Mouse (Mus musculus): ENCODE results near the gene Clasp1. TPM values are rescaled to one million over a fixed set of nuclear protein-coding genes. Genes with fewer than 3 reads are reported as not detected.
A peak's percentile ranks its signal among the peaks of the same experiment; 100 is the strongest.

The Clasp1 gene
- polyA plus RNA-seq, 1 experiment = 10.9 TPM

DNA sequence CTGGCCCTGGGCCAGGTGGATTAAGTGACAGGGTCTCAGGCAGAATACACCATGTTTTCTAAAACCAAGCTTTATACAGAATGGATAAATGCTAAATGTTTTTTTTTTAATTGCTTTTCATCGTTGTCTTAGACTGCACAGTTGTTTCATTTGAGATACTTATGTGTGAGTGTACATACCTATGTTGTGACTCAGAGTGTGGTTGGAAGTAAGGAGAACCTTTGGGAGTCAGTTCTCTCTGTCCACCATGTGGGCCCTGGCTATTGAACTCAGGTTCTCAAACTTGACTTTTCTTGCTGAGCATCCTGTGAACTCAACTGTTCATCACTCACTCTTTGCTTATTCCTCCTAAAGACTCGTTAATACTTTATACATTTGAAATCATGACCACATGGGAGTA, 58.3 kb downstream of the Clasp1 start:
- Histone ChIP-seq H3K4me3 (ENCODE audit: low read depth, low read length) (no peak overlapping the region), H3K27me3 (ENCODE audit: control insufficient read depth, insufficient read depth, low read length) (no peaks in the 10 kb centered on the region), H3K4me1 (ENCODE audit: control insufficient read depth, insufficient read depth, insufficient read length, low read length) (peaks cover 26% of the 10 kb centered on the region), H3K27ac (ENCODE audit: insufficient read depth, low read depth, low read length) (no peak overlapping the region), H3K36me3 (ENCODE audit: control insufficient read depth, insufficient read depth, low read length) (no peaks in the 10 kb centered on the region)
- 77% methylated on average over 2 of the region's 2 CpGs for WGBS
- no peak for TF ChIP-seq CTCF (IDR thresholded peaks at IDR 0.05; ENCODE audit: extremely low read depth, insufficient read length, insufficient replicate concordance, low read depth, low read length)
- no peak for TF ChIP-seq POLR2A (IDR thresholded peaks at IDR 0.05; ENCODE audit: low read depth, low read length)

- Histone ChIP-seq H3K4me1 (ENCODE audit: control insufficient read depth, insufficient read depth, insufficient read length, low read length) (peaks cover 34% of the 10 kb centered on the region), H3K27me3 (ENCODE audit: control insufficient read depth, insufficient read depth, low read length) (no peaks in the 10 kb centered on the region), H3K36me3 (ENCODE audit: control insufficient read depth, insufficient read depth, low read length) (no peaks in the 10 kb centered on the region), H3K27ac (ENCODE audit: insufficient read depth, low read depth, low read length) (peak overlapping the region; percentile 38; the same call in 1 of the 2 replicates), H3K4me3 (ENCODE audit: low read depth, low read length) (no peak overlapping the region)
- TF ChIP-seq CTCF (IDR thresholded peaks at IDR 0.05; ENCODE audit: extremely low read depth, insufficient read length, insufficient replicate concordance, low read depth, low read length) = no peak
- TF ChIP-seq POLR2A (IDR thresholded peaks at IDR 0.05; ENCODE audit: low read depth, low read length) = no peak
- 85% methylated on average over 1 of the region's 1 CpGs for WGBS
These were observed 59.4 kb downstream of the Clasp1 start for GRCm38 (mm10) chr1:118448214-118448613.

DNA sequence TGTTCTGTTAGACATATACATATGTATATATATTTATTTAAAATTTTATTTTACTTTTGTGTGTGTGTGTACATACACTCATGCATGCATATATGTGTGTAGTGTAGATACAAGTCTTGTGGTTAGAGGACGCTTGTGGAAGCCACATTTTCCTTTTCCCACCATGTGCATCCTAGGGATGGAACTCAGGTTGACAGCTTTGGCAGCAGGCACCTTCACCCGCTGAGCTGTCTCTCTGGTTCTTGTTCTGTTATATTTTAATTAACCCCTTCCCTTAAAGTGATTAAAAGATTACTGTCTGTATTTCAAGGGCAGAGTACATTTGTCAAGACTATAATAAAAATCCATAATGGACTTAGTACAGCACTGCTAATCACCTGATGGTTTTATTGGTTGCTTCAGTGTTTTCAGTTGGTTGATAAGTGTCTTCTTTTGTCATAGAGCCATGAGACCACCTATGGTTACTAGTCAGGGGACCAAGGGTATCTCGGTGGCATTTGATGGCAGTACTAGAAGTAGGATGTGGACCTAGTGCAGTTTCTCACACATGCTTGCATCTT, 62.1 kb downstream of the Clasp1 start:
- H3K4me1 ChIP-seq (ENCODE audit: control insufficient read depth, insufficient read depth, insufficient read length, low read length) = peaks cover 34% of the 10 kb centered on the region
- TF ChIP-seq CTCF (IDR thresholded peaks at IDR 0.05; ENCODE audit: extremely low read depth, insufficient read length, insufficient replicate concordance, low read depth, low read length) = no peak
- TF ChIP-seq POLR2A (IDR thresholded peaks at IDR 0.05; ENCODE audit: low read depth, low read length) = no peak
- WGBS = 41% methylated on average over 3 of the region's 3 CpGs
- H3K27me3 ChIP-seq (ENCODE audit: control insufficient read depth, insufficient read depth, low read length) = no peaks in the 10 kb centered on the region
- H3K4me3 ChIP-seq (ENCODE audit: low read depth, low read length) = no peak overlapping the region
- no peaks in the 10 kb centered on the region for H3K36me3 ChIP-seq (ENCODE audit: control insufficient read depth, insufficient read depth, low read length)
- peak overlapping the region; percentile 90 for H3K27ac ChIP-seq (ENCODE audit: insufficient read depth, low read depth, low read length)

- no peaks in the 10 kb centered on the region for H3K27me3 ChIP-seq (ENCODE audit: control insufficient read depth, insufficient read depth, low read length)
- WGBS = 88% methylated on average over 4 of the region's 4 CpGs
- H3K4me1 ChIP-seq (ENCODE audit: control insufficient read depth, insufficient read depth, insufficient read length, low read length) = peaks cover 23% of the 10 kb centered on the region
- no peak overlapping the region for H3K27ac ChIP-seq (ENCODE audit: insufficient read depth, low read depth, low read length)
- TF ChIP-seq POLR2A (IDR thresholded peaks at IDR 0.05; ENCODE audit: low read depth, low read length) (no peak), CTCF (IDR thresholded peaks at IDR 0.05; ENCODE audit: extremely low read depth, insufficient read length, insufficient replicate concordance, low read depth, low read length) (no peak)
- H3K4me3 ChIP-seq (ENCODE audit: low read depth, low read length) = no peak overlapping the region
- H3K36me3 ChIP-seq (ENCODE audit: control insufficient read depth, insufficient read depth, low read length) = no peaks in the 10 kb centered on the region
These were observed 64.7 kb downstream of the Clasp1 start for GRCm38 (mm10) chr1:118453577-118453976.

DNA sequence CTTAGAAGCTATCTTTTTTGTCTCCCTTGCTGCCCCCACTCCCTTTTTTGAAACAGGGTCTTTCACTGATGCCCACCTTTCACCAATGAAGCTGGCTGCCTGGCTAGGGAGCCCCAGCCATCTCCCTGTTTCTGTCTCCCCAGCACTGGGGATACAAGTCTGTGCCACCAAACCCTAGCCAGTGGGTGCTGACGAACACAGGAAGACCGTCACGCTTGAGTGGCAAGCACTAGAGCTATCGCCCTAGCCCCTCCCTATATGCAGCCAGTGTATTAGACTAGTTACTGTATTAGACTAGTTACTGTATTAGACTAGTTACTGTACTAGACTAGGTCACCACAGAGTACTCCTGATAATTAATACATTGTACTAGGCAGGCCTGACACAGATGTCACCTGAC, 66.0 kb downstream of the Clasp1 start:
- Histone ChIP-seq H3K27ac (ENCODE audit: insufficient read depth, low read depth, low read length) (no peak overlapping the region), H3K4me3 (ENCODE audit: low read depth, low read length) (no peak overlapping the region), H3K4me1 (ENCODE audit: control insufficient read depth, insufficient read depth, insufficient read length, low read length) (peaks cover 18% of the 10 kb centered on the region), H3K36me3 (ENCODE audit: control insufficient read depth, insufficient read depth, low read length) (no peaks in the 10 kb centered on the region), H3K27me3 (ENCODE audit: control insufficient read depth, insufficient read depth, low read length) (no peaks in the 10 kb centered on the region)
- TF ChIP-seq CTCF (IDR thresholded peaks at IDR 0.05; ENCODE audit: extremely low read depth, insufficient read length, insufficient replicate concordance, low read depth, low read length) (no peak), POLR2A (IDR thresholded peaks at IDR 0.05; ENCODE audit: low read depth, low read length) (no peak)
- 92% methylated on average over 4 of the region's 4 CpGs for WGBS

- 68% methylated on average over 11 of the region's 11 CpGs for WGBS
- H3K27me3 ChIP-seq (ENCODE audit: control insufficient read depth, insufficient read depth, low read length) = no peaks in the 10 kb centered on the region
- H3K36me3 ChIP-seq (ENCODE audit: control insufficient read depth, insufficient read depth, low read length) = 0 out of 2 replicates have a peak, but pooled peaks cover 2% of the 10 kb centered on the region
- TF ChIP-seq POLR2A (IDR thresholded peaks at IDR 0.05; ENCODE audit: low read depth, low read length) = no peak
- no peak for TF ChIP-seq CTCF (IDR thresholded peaks at IDR 0.05; ENCODE audit: extremely low read depth, insufficient read length, insufficient replicate concordance, low read depth, low read length)
- H3K4me1 ChIP-seq (ENCODE audit: control insufficient read depth, insufficient read depth, insufficient read length, low read length) = peaks cover 8% of the 10 kb centered on the region
- no peak overlapping the region for H3K27ac ChIP-seq (ENCODE audit: insufficient read depth, low read depth, low read length)
- H3K4me3 ChIP-seq (ENCODE audit: low read depth, low read length) = no peak overlapping the region
These were observed 68.5 kb downstream of the Clasp1 start for GRCm38 (mm10) chr1:118457256-118457882.

GRCm38 (mm10) chr1:118457883-118458259, 69.0 kb downstream of the Clasp1 start:
- TF ChIP-seq POLR2A (IDR thresholded peaks at IDR 0.05; ENCODE audit: low read depth, low read length) (no peak), CTCF (IDR thresholded peaks at IDR 0.05; ENCODE audit: extremely low read depth, insufficient read length, insufficient replicate concordance, low read depth, low read length) (no peak)
- H3K4me1 ChIP-seq (ENCODE audit: control insufficient read depth, insufficient read depth, insufficient read length, low read length) = peaks cover 4% of the 10 kb centered on the region
- H3K27ac ChIP-seq (ENCODE audit: insufficient read depth, low read depth, low read length) = peak overlapping the region; percentile 37; the same call in 1 of the 2 replicates
- WGBS = 43% methylated on average over 1 of the region's 1 CpGs
- H3K4me3 ChIP-seq (ENCODE audit: low read depth, low read length) = no peak overlapping the region
- 0 out of 2 replicates have a peak, but pooled peaks cover 2% of the 10 kb centered on the region for H3K36me3 ChIP-seq (ENCODE audit: control insufficient read depth, insufficient read depth, low read length)
- H3K27me3 ChIP-seq (ENCODE audit: control insufficient read depth, insufficient read depth, low read length) = no peaks in the 10 kb centered on the region

Data from small intestine, adult 2 months (tissue).